Mouse (Mus musculus): ENCODE results near the gene Fpr-rs3. TPM values are rescaled to one million over a fixed set of nuclear protein-coding genes. Genes with fewer than 3 reads are reported as not detected.

Fpr-rs3 gene
- not detected in 2 replicates for polyA plus RNA-seq (2014; fragmentation: Nextera tagmentation; extraction: Ambion mirVana)

- H3K9ac ChIP-seq (ENCODE audit: low read length), result no peak within 1 kb of the TSS
- H3K27me3 ChIP-seq (ENCODE audit: control insufficient read depth, insufficient read depth, low read length), result no peaks in the 10 kb centered on the region
- no peak for ATAC-seq (ENCODE audit: insufficient read depth, low FRiP score, low TSS enrichment)
- H3K27ac ChIP-seq (ENCODE audit: low read depth, low read length), result no peak within 1 kb of the TSS
- no peaks in the 10 kb centered on the region for H3K4me1 ChIP-seq (ENCODE audit: control insufficient read depth, insufficient read depth, low read length)
- no peak within 1 kb of the TSS for H3K4me2 ChIP-seq (ENCODE audit: low read depth)
- peaks cover 5% of the 10 kb centered on the region; the same call in 1 of the 2 replicates for H3K9me3 ChIP-seq (ENCODE audit: control insufficient read depth, low read length)
- no peak within 1 kb of the TSS for H3K4me3 ChIP-seq (ENCODE audit: low read depth, low read length)
- no peaks in the 10 kb centered on the region for H3K36me3 ChIP-seq (ENCODE audit: control insufficient read depth, insufficient read depth, low read length)
- no peak for DNase-seq (ENCODE audit: low spot score)
These were observed at the start of gene Fpr-rs3 for GRCm38 (mm10) chr17:20624777-20625176. TSS of gene Fpr-rs3 (minus strand) at chr17:20624877.

GRCm38 (mm10) chr17:20596323-20596722 is 28.4 kb downstream of the Fpr-rs3 start, which contains the start of gene Vmn2r110:
TSS of gene Vmn2r110 (minus strand) at chr17:20596423.
- Histone ChIP-seq H3K36me3 (ENCODE audit: control insufficient read depth, insufficient read depth, low read length) (no peaks in the 10 kb centered on the region), H3K4me1 (ENCODE audit: control insufficient read depth, insufficient read depth, low read length) (no peaks in the 10 kb centered on the region), H3K4me3 (ENCODE audit: low read depth, low read length) (no peak within 1 kb of the TSS), H3K9me3 (ENCODE audit: control insufficient read depth, low read length) (no peaks in the 10 kb centered on the region), H3K27me3 (ENCODE audit: control insufficient read depth, insufficient read depth, low read length) (no peaks in the 10 kb centered on the region), H3K4me2 (ENCODE audit: low read depth) (no peak within 1 kb of the TSS), H3K27ac (ENCODE audit: low read depth, low read length) (no peak within 1 kb of the TSS), H3K9ac (ENCODE audit: low read length) (no peak within 1 kb of the TSS)
- DNase-seq (ENCODE audit: low spot score), result no peak
- 46% methylated on average over 1 of the region's 1 CpGs for WGBS
- ATAC-seq (ENCODE audit: insufficient read depth, low FRiP score, low TSS enrichment), result no peak

Other genes starting within 250 kb of the Fpr-rs3 start
- gene Vmn1r224, start 210.7 kb downstream of the Fpr-rs3 start, polyA plus RNA-seq (2014; fragmentation: Nextera tagmentation; extraction: Ambion mirVana), result not detected in 2 replicates
- not detected in 2 replicates for gene Vmn2r108, start 143.5 kb downstream of the Fpr-rs3 start, polyA plus RNA-seq (2014; fragmentation: Nextera tagmentation; extraction: Ambion mirVana)
- not detected in 2 replicates for gene Vmn1r225, start 126.7 kb downstream of the Fpr-rs3 start, polyA plus RNA-seq (2014; fragmentation: Nextera tagmentation; extraction: Ambion mirVana)
- gene Vmn2r109, start 60.1 kb downstream of the Fpr-rs3 start, polyA plus RNA-seq (2014; fragmentation: Nextera tagmentation; extraction: Ambion mirVana), result not detected in 2 replicates
- gene Vmn2r110, start 28.5 kb downstream of the Fpr-rs3 start, polyA plus RNA-seq (2014; fragmentation: Nextera tagmentation; extraction: Ambion mirVana), result 0.04 and 0.05 TPM in 2 replicates
- not detected in 2 replicates for gene Vmn1r226, start 58.0 kb upstream of the Fpr-rs3 start, polyA plus RNA-seq (2014; fragmentation: Nextera tagmentation; extraction: Ambion mirVana)
- not detected in 2 replicates for gene Vmn1r227, start 105.0 kb upstream of the Fpr-rs3 start, polyA plus RNA-seq (2014; fragmentation: Nextera tagmentation; extraction: Ambion mirVana)
- not detected in 2 replicates for gene Vmn1r228, start 161.3 kb upstream of the Fpr-rs3 start, polyA plus RNA-seq (2014; fragmentation: Nextera tagmentation; extraction: Ambion mirVana)
- not detected in 2 replicates for gene Vmn1r229, start 186.7 kb upstream of the Fpr-rs3 start, polyA plus RNA-seq (2014; fragmentation: Nextera tagmentation; extraction: Ambion mirVana)
- not detected in 2 replicates for gene Vmn1r230, start 215.6 kb upstream of the Fpr-rs3 start, polyA plus RNA-seq (2014; fragmentation: Nextera tagmentation; extraction: Ambion mirVana)